Mouse (Mus musculus) retina, postnatal 7 days (tissue): ENCODE measurements around the gene Rho.

ENCODE experiments used
- DNase-seq: peaks from one replicate; pipeline ENCODE4 v3.0.0-alpha.2; 2012; ENCODE audit warnings: low read depth, low spot score

Rho gene

GRCm38 (mm10) chr6:115915601-115916445 is 15.7 kb upstream of the Rho start:
- no peak for DNase-seq

- DNase-seq = no peak
Measured at GRCm38 (mm10) chr6:115916611-115917010, 14.9 kb upstream of the Rho start.

GRCm38 (mm10) chr6:115918615-115919014 is 12.9 kb upstream of the Rho start:
- DNase-seq = no peak

GRCm38 (mm10) chr6:115919876-115920275 is 11.7 kb upstream of the Rho start:
- no peak for DNase-seq

- no peak for DNase-seq
Measured at GRCm38 (mm10) chr6:115924829-115925228, 6.7 kb upstream of the Rho start.

GRCm38 (mm10) chr6:115926416-115926815 is 5.1 kb upstream of the Rho start:
- DNase-seq = no peak

- no peak for DNase-seq
Measured at GRCm38 (mm10) chr6:115927292-115928242, 4.0 kb upstream of the Rho start.

- no peak for DNase-seq
Measured at GRCm38 (mm10) chr6:115930018-115930417, 1.5 kb upstream of the Rho start.

- no peak for DNase-seq
Measured at GRCm38 (mm10) chr6:115932391-115932790, 843 bp downstream of the Rho start.

GRCm38 (mm10) chr6:115935544-115935943 is 4.0 kb downstream of the Rho start:
- no peak for DNase-seq

- no peak for DNase-seq
Measured at GRCm38 (mm10) chr6:115938011-115938410, 6.5 kb downstream of the Rho start.

GRCm38 (mm10) chr6:115938798-115939197 is 7.2 kb downstream of the Rho start:
- no peak for DNase-seq

- DNase-seq = no peak
Measured at GRCm38 (mm10) chr6:115940603-115941002, 9.1 kb downstream of the Rho start.

- DNase-seq = no peak
Measured at GRCm38 (mm10) chr6:115941128-115941527, 9.6 kb downstream of the Rho start.

- no peak for DNase-seq
Measured at GRCm38 (mm10) chr6:115943498-115944427, 12.2 kb downstream of the Rho start.

GRCm38 (mm10) chr6:115944638-115945037 is 13.1 kb downstream of the Rho start, which contains the start of gene H1foo:
Gene H1foo, plus strand, starts transcription at chr6:115944938.
- DNase-seq = no peak

- DNase-seq = no peak
Measured at GRCm38 (mm10) chr6:115945633-115946032, 14.1 kb downstream of the Rho start.

- no peak for DNase-seq
Measured at GRCm38 (mm10) chr6:115946389-115946788, 14.8 kb downstream of the Rho start.

- DNase-seq = no peak
Measured at GRCm38 (mm10) chr6:115954506-115955074, 23.0 kb downstream of the Rho start.

- no peak for DNase-seq
Measured at GRCm38 (mm10) chr6:115955169-115955568, 23.6 kb downstream of the Rho start.

GRCm38 (mm10) chr6:115955664-115956063 is 24.1 kb downstream of the Rho start:
- no peak for DNase-seq
